Comparison of ENCODE assay signal across 18 mouse cellular contexts in genomic region chr1:132338027-132338660, GRCm38 (mm10). TPM values are rescaled to one million over a fixed set of nuclear protein-coding genes. Genes with fewer than 3 reads are reported as not detected.
A peak's percentile ranks its signal among the peaks of the same experiment; 100 is the strongest.
DNase-seq lines count a peak whose midpoint lies in the region; ATAC-seq and TF ChIP-seq lines count a peak whose summit lies in the region.
"Had no signal": no experiment of that assay in that cellular context is flagged by ENCODE, and none has a peak within 500 bp of the region (broad histone marks: within the 10 kb centered on the region; RNA-seq: fewer than 3 reads in every experiment).

No protein-coding gene starts in this region.

- H3K4me1 ChIP-seq in forebrain, embryonic 10.5 days = peaks cover 70% of the 10 kb centered on the region
- H3K4me1 ChIP-seq in forebrain, embryonic 13.5 days = peaks cover 28% of the 10 kb centered on the region
- peaks cover 30% of the 10 kb centered on the region for H3K4me1 ChIP-seq in kidney, embryonic 14.5 days (ENCODE audit: control insufficient read depth, insufficient read depth, low read length)
- H3K4me1 ChIP-seq in heart, embryonic 13.5 days = peaks cover 55% of the 10 kb centered on the region
- H3K4me1 ChIP-seq in kidney, postnatal 0 days (replicated peaks; ENCODE audit: insufficient read depth, low read length) = peaks cover 38% of the 10 kb centered on the region

- H3K9ac ChIP-seq in forebrain, embryonic 13.5 days = no peak overlapping the region
- H3K9ac ChIP-seq in kidney, embryonic 14.5 days (ENCODE audit: low read depth, low read length) = no peak overlapping the region
- H3K9ac ChIP-seq in heart, embryonic 13.5 days = peak overlapping the region; percentile 38; the same call in 1 of the 2 replicates
- H3K9ac ChIP-seq in kidney, postnatal 0 days (ENCODE audit: low read depth, low read length) = no peak overlapping the region
- H3K9ac ChIP-seq: hindbrain, embryonic 12.5 days had no signal

- TF ChIP-seq CTCF in kidney, postnatal 0 days (IDR thresholded peaks at IDR 0.05; ENCODE audit: low read depth) = no peak

- no peaks in the 10 kb centered on the region for H3K36me3 ChIP-seq in forebrain, embryonic 10.5 days (replicated peaks)
- peaks cover under 1% of the 10 kb centered on the region; the same call in 1 of the 2 replicates for H3K36me3 ChIP-seq in forebrain, embryonic 13.5 days (ENCODE audit: poor library complexity, severe bottlenecking)
- H3K36me3 ChIP-seq in kidney, embryonic 14.5 days (ENCODE audit: control insufficient read depth, insufficient read depth, low read length) = no peaks in the 10 kb centered on the region
- no peaks in the 10 kb centered on the region for H3K36me3 ChIP-seq in heart, embryonic 13.5 days
- H3K36me3 ChIP-seq in kidney, postnatal 0 days (ENCODE audit: insufficient read depth, low read length) = no peaks in the 10 kb centered on the region
- H3K36me3 ChIP-seq: hindbrain, embryonic 12.5 days; limb, embryonic 12.5 days had no signal

- DNase-seq in forebrain, embryonic 10.5 days (ENCODE audit: extremely low spot score, low spot score) = no peak
- peak; percentile 84 for DNase-seq in kidney, adult 11 months
- DNase-seq in kidney, postnatal 0 days (ENCODE audit: low spot score) = no peak
- DNase-seq in cerebellum, adult 11-12 months = no peak
- no peak for DNase-seq in testis, postnatal 10 days (ENCODE audit: low spot score)
- DNase-seq: cerebellum, adult 18-20 months; gastrocnemius, postnatal 14 days; lung, postnatal 36 days; midbrain, embryonic 14.5 days; right cerebral cortex, postnatal 14 days; thymus, postnatal 14 days had no signal

- H3K9me3 ChIP-seq in forebrain, embryonic 10.5 days = no peaks in the 10 kb centered on the region
- H3K9me3 ChIP-seq in forebrain, embryonic 13.5 days (replicated peaks) = no peaks in the 10 kb centered on the region
- H3K9me3 ChIP-seq in kidney, embryonic 14.5 days (ENCODE audit: control insufficient read depth, low read length) = no peaks in the 10 kb centered on the region
- H3K9me3 ChIP-seq in heart, embryonic 13.5 days = no peaks in the 10 kb centered on the region
- no peaks in the 10 kb centered on the region for H3K9me3 ChIP-seq in kidney, postnatal 0 days (replicated peaks; ENCODE audit: low read length)
- H3K9me3 ChIP-seq: hindbrain, embryonic 12.5 days; limb, embryonic 12.5 days had no signal

- H3K27me3 ChIP-seq in forebrain, embryonic 10.5 days (ENCODE audit: poor library complexity, severe bottlenecking) = no peaks in the 10 kb centered on the region
- no peaks in the 10 kb centered on the region for H3K27me3 ChIP-seq in forebrain, embryonic 13.5 days
- no peaks in the 10 kb centered on the region for H3K27me3 ChIP-seq in kidney, embryonic 14.5 days (ENCODE audit: control insufficient read depth, insufficient read depth, low read length)
- no peaks in the 10 kb centered on the region for H3K27me3 ChIP-seq in heart, embryonic 13.5 days (replicated peaks)
- no peaks in the 10 kb centered on the region for H3K27me3 ChIP-seq in kidney, postnatal 0 days (ENCODE audit: insufficient read depth, low read length)
- H3K27me3 ChIP-seq: CH12.LX; hindbrain, embryonic 12.5 days; limb, embryonic 12.5 days had no signal

- peak overlapping the region; percentile 88 for H3K27ac ChIP-seq in forebrain, embryonic 10.5 days
- H3K27ac ChIP-seq in forebrain, embryonic 13.5 days = no peak overlapping the region
- H3K27ac ChIP-seq in kidney, embryonic 14.5 days (ENCODE audit: low read depth, low read length) = no peak overlapping the region
- H3K27ac ChIP-seq in heart, embryonic 13.5 days (replicated peaks) = peak overlapping the region; percentile 65
- peak overlapping the region; percentile 58; the same call in 1 of the 2 replicates for H3K27ac ChIP-seq in kidney, postnatal 0 days
- H3K27ac ChIP-seq: hindbrain, embryonic 12.5 days; limb, embryonic 12.5 days had no signal

- 51% methylated on average over 8 of the region's 8 CpGs for WGBS in forebrain, embryonic 10.5 days
- 39% methylated on average over 8 of the region's 8 CpGs for WGBS in forebrain, embryonic 13.5 days
- 50% methylated on average over 7 of the region's 8 CpGs for WGBS in kidney, embryonic 14.5 days
- WGBS in heart, embryonic 13.5 days = 24% methylated on average over 8 of the region's 8 CpGs
- WGBS in kidney, postnatal 0 days = 39% methylated on average over 8 of the region's 8 CpGs

- no peak overlapping the region for H3K4me3 ChIP-seq in forebrain, embryonic 10.5 days
- H3K4me3 ChIP-seq in forebrain, embryonic 13.5 days = no peak overlapping the region
- H3K4me3 ChIP-seq in kidney, embryonic 14.5 days (ENCODE audit: low read length) = no peak overlapping the region
- no peak overlapping the region for H3K4me3 ChIP-seq in heart, embryonic 13.5 days
- no peak overlapping the region for H3K4me3 ChIP-seq in kidney, postnatal 0 days (replicated peaks; ENCODE audit: low read depth, low read length)
- H3K4me3 ChIP-seq: hindbrain, embryonic 12.5 days; limb, embryonic 12.5 days had no signal

- no peak for ATAC-seq in forebrain, embryonic 13.5 days
- no peak for ATAC-seq in kidney, embryonic 14.5 days (ENCODE audit: low FRiP score, low TSS enrichment)
- no peak for ATAC-seq in heart, embryonic 13.5 days (ENCODE audit: extremely low read depth, insufficient number of reproducible peaks, low FRiP score, low TSS enrichment)
- peak; percentile 63 for ATAC-seq in kidney, postnatal 0 days (replicated peaks; ENCODE audit: low FRiP score, low read depth)
- ATAC-seq: forebrain, embryonic 16.5 days had no signal

- H3K4me2 ChIP-seq in forebrain, embryonic 13.5 days = no peak overlapping the region
- no peak overlapping the region for H3K4me2 ChIP-seq in kidney, embryonic 14.5 days (replicated peaks; ENCODE audit: low read depth, low read length)
- no peak overlapping the region for H3K4me2 ChIP-seq in heart, embryonic 13.5 days
- 0 out of 2 replicates have a peak overlapping the region, but pooled peaks have one; percentile 3 for H3K4me2 ChIP-seq in kidney, postnatal 0 days (ENCODE audit: low read length)
- H3K4me2 ChIP-seq: hindbrain, embryonic 12.5 days; limb, embryonic 12.5 days had no signal

RNA-seq across cellular contexts. Expression of gene Nuak2, which starts 22.2 kb away (rescaled TPM):
- 49.9 TPM in 2 replicates for polyA plus RNA-seq in forebrain, embryonic 10.5 days (2016; fragmentation: Nextera tagmentation; extraction: Ambion mirVana)
- polyA plus RNA-seq in forebrain, embryonic 13.5 days (2015; fragmentation: Nextera tagmentation; extraction: Ambion mirVana) = 28.8 and 36.5 TPM in 2 replicates
- polyA plus RNA-seq in kidney, embryonic 14.5 days (2014; fragmentation: Nextera tagmentation; extraction: Ambion mirVana) = 1.4 and 2.3 TPM in 2 replicates
- polyA plus RNA-seq in heart, embryonic 13.5 days (2015; fragmentation: Nextera tagmentation; extraction: Ambion mirVana) = 2.0 and 2.2 TPM in 2 replicates
- polyA plus RNA-seq in kidney, postnatal 0 days (2015; fragmentation: Nextera tagmentation; extraction: Ambion mirVana) = 8.7 and 9.6 TPM in 2 replicates

RNA-seq across cellular contexts. Expression of gene Klhdc8a, which starts 39.7 kb away (rescaled TPM):
- 0.30 and 0.33 TPM in 2 replicates for polyA plus RNA-seq in forebrain, embryonic 10.5 days (2016; fragmentation: Nextera tagmentation; extraction: Ambion mirVana)
- 1.2 and 1.6 TPM in 2 replicates for polyA plus RNA-seq in forebrain, embryonic 13.5 days (2015; fragmentation: Nextera tagmentation; extraction: Ambion mirVana)
- 1.3 and 1.4 TPM in 2 replicates for polyA plus RNA-seq in kidney, embryonic 14.5 days (2014; fragmentation: Nextera tagmentation; extraction: Ambion mirVana)
- 0.34 and 0.63 TPM in 2 replicates for polyA plus RNA-seq in heart, embryonic 13.5 days (2015; fragmentation: Nextera tagmentation; extraction: Ambion mirVana)
- polyA plus RNA-seq in kidney, postnatal 0 days (2015; fragmentation: Nextera tagmentation; extraction: Ambion mirVana) = 4.1 and 5.0 TPM in 2 replicates

RNA-seq across cellular contexts. Expression of gene Tmcc2, which starts 52.9 kb away (rescaled TPM):
- polyA plus RNA-seq in forebrain, embryonic 10.5 days (2016; fragmentation: Nextera tagmentation; extraction: Ambion mirVana) = 7.9 and 8.8 TPM in 2 replicates
- 16.7 and 19.7 TPM in 2 replicates for polyA plus RNA-seq in forebrain, embryonic 13.5 days (2015; fragmentation: Nextera tagmentation; extraction: Ambion mirVana)
- polyA plus RNA-seq in kidney, embryonic 14.5 days (2014; fragmentation: Nextera tagmentation; extraction: Ambion mirVana) = 5.5 and 6.2 TPM in 2 replicates
- 31.5 and 35.8 TPM in 2 replicates for polyA plus RNA-seq in heart, embryonic 13.5 days (2015; fragmentation: Nextera tagmentation; extraction: Ambion mirVana)
- 4.3 and 4.5 TPM in 2 replicates for polyA plus RNA-seq in kidney, postnatal 0 days (2015; fragmentation: Nextera tagmentation; extraction: Ambion mirVana)

Comparison
In these comparisons a context has a peak if more than half of its experiments do, and no peak if none do; other contexts are left out.
1. H3K27ac ChIP-seq: peak in forebrain, embryonic 10.5 days (single experiment), heart, embryonic 13.5 days (single experiment) and kidney, postnatal 0 days (single experiment); none in forebrain, embryonic 13.5 days (single experiment) and kidney, embryonic 14.5 days (single experiment).